Mouse (Mus musculus) lung, postnatal 0 days (tissue): ENCODE measurements around the gene Mast4. TPM values are rescaled to one million over a fixed set of nuclear protein-coding genes. Genes with fewer than 3 reads are reported as not detected.

Source experiments
- ATAC-seq: fragments of 200-750 bp; cut with Nextera tagmentation; 2 replicates; pipeline ENCODE4 v1.8.0; 2017; ENCODE audit warnings: moderate library complexity
- DNase-seq: peaks from one replicate; pipeline ENCODE4 v3.0.0-alpha.2; 2016; ENCODE audit warnings: low spot score
- H3K27ac ChIP-seq: fragments of 300-500 bp; sonication (generic); 2 replicates; pipeline ENCODE4 v1.5.1; 2014; ENCODE audit warnings: antibody characterized with exemption, mild to moderate bottlenecking, low read length, mixed read lengths
- H3K27me3 ChIP-seq: fragments of 300-500 bp; sonication (generic); replicated peaks from 2 replicates; pipeline ENCODE4 v1.6.1; 2014; ENCODE audit warnings: low read length, mixed read lengths; ENCODE audit not compliant: insufficient read depth
- H3K36me3 ChIP-seq: fragments of 300-500 bp; sonication (generic); 2 replicates; pipeline ENCODE4 v1.6.1; 2014; ENCODE audit warnings: low read length, mixed read lengths; ENCODE audit not compliant: insufficient read depth
- H3K4me1 ChIP-seq: fragments of 300-500 bp; sonication (generic); 2 replicates; pipeline ENCODE4 v1.6.1; 2014; ENCODE audit warnings: antibody characterized with exemption, low read depth, low read length, mixed read lengths; ENCODE audit not compliant: insufficient read depth
- H3K4me2 ChIP-seq: fragments of 300-500 bp; sonication (generic); replicated peaks from 2 replicates; pipeline ENCODE4 v1.6.1; 2014; ENCODE audit warnings: low read depth, mild to moderate bottlenecking, low read length, moderate library complexity, mixed read lengths
- H3K4me3 ChIP-seq: fragments of 300-500 bp; sonication (generic); 2 replicates; pipeline ENCODE4 v1.5.1; 2014; ENCODE audit warnings: low read depth, low read length
- H3K9ac ChIP-seq: fragments of 300-500 bp; sonication (generic); replicated peaks from 2 replicates; pipeline ENCODE4 v1.6.1; 2014; ENCODE audit warnings: low read depth, mild to moderate bottlenecking
- H3K9me3 ChIP-seq: fragments of 300-500 bp; sonication (generic); 2 replicates; pipeline ENCODE4 v1.6.1; 2016; ENCODE audit warnings: low read length, mixed read lengths
- CTCF ChIP-seq: IDR thresholded peaks from 2 replicates; pipeline ENCODE4 v1.5.1; 2016; ENCODE audit warnings: antibody characterized with exemption, mild to moderate bottlenecking
- EP300 ChIP-seq: IDR thresholded peaks from 2 replicates; pipeline ENCODE4 v1.6.1; 2016; ENCODE audit warnings: antibody characterized with exemption, mild to moderate bottlenecking, control low read depth
- WGBS: fragments of 180-500 bp; shearing (Covaris S2); extraction: QIAGEN DNeasy Blood & Tissue Kit; methylation state at CpG from one replicate; pipeline ENCODE4 v1.1.7; 2014; 5-methylcytosine and 5-hydroxymethylcytosine counted together
- polyA plus RNA-seq: library from polyadenylated mRNA; unstranded; fragments of >200 nt; fragmentation: Nextera tagmentation; extraction: Ambion mirVana; gene quantifications from 2 replicates; pipeline ENCODE4 v1.2.1, GENCODE M21; 2015

Gene Mast4
- polyA plus RNA-seq, 1 experiment from 2014 or later = 15.5 TPM

GRCm38 (mm10) chr13:102892783-102893182, 441.5 kb downstream of the Mast4 start:
- peaks cover 20% of the 10 kb centered on the region; the same call in 1 of the 2 replicates for H3K4me1 ChIP-seq
- TF ChIP-seq CTCF (no peak), EP300 (no peak)
- H3K4me3 ChIP-seq = no peak overlapping the region
- no peaks in the 10 kb centered on the region for H3K27me3 ChIP-seq
- no peaks in the 10 kb centered on the region for H3K9me3 ChIP-seq
- no peak overlapping the region for H3K27ac ChIP-seq
- DNase-seq (no peak), ATAC-seq (no peak)
- no peak overlapping the region for H3K9ac ChIP-seq
- no peak overlapping the region for H3K4me2 ChIP-seq
- no peaks in the 10 kb centered on the region for H3K36me3 ChIP-seq
- 65% methylated on average over 3 of the region's 3 CpGs for WGBS

GRCm38 (mm10) chr13:102889989-102890388, 444.3 kb downstream of the Mast4 start:
- Histone ChIP-seq H3K27me3 (no peaks in the 10 kb centered on the region), H3K36me3 (no peaks in the 10 kb centered on the region), H3K4me3 (no peak overlapping the region), H3K9me3 (no peaks in the 10 kb centered on the region), H3K4me1 (peaks cover 12% of the 10 kb centered on the region; the same call in 1 of the 2 replicates), H3K27ac (no peak overlapping the region), H3K9ac (no peak overlapping the region), H3K4me2 (no peak overlapping the region)
- DNase-seq (no peak), ATAC-seq (no peak)
- TF ChIP-seq EP300 (no peak), CTCF (no peak)
- 71% methylated on average over 10 of the region's 10 CpGs for WGBS

DNA sequence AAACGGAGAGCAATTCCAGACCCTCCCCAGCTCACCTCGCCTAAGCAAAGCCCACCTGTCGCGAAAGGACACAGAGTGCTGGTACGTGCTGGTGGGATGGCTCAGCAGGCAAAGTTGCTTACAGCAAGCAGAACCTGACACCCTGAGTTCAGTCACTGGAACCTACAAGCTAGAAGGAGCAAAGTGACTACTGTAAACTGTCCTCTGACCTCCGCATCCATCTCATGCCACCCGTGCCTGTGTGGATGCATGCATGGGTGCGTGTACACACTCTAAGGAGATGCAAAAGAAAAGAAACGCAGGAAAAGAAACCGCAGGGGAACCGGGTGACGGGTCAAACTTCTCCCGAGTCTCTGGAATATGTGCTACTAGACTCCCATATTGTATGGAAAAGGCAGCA, 444.8 kb downstream of the Mast4 start:
- Histone ChIP-seq H3K9ac (no peak overlapping the region), H3K27me3 (no peaks in the 10 kb centered on the region), H3K27ac (no peak overlapping the region), H3K4me3 (no peak overlapping the region), H3K4me2 (no peak overlapping the region), H3K9me3 (no peaks in the 10 kb centered on the region), H3K4me1 (peaks cover 8% of the 10 kb centered on the region; the same call in 1 of the 2 replicates), H3K36me3 (no peaks in the 10 kb centered on the region)
- no peak for TF ChIP-seq CTCF
- DNase-seq = no peak
- 75% methylated on average over 13 of the region's 13 CpGs for WGBS
- ATAC-seq = no peak

DNA sequence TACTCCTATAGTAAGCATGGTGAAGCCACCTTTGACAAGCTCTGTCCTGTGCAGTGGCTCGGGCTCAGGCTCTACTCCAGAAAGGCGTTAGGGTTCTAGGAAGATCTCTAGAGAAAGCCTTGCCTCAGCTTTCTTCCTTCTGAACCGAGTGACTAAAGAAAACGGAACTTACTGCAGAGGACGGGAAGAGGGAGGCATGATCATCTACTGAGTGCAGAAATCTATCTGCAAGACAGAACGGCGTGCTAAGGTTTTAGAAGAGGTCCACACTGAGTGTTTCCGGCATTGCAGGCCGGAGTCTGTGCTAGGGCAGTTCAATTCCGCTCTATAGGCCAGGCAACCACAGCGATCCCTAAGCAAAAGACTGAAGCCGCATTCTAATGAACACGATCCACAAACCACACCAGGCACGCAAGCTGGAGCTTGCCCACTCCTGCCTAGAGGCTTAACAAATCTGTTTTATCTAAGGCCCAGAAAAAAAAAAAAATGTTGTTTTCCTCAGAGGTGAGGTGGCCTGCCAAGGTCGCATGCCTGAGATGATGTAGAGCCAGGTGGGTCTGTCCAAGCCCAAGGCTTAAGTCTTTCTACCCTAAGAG, 445.3 kb downstream of the Mast4 start:
- peaks cover 2% of the 10 kb centered on the region; the same call in 1 of the 2 replicates for H3K4me1 ChIP-seq
- no peak overlapping the region for H3K4me3 ChIP-seq
- no peaks in the 10 kb centered on the region for H3K9me3 ChIP-seq
- H3K27me3 ChIP-seq = no peaks in the 10 kb centered on the region
- 0 out of 2 replicates have a peak overlapping the region, but pooled peaks have one; percentile 33 for H3K27ac ChIP-seq
- DNase-seq (no peak), ATAC-seq (no peak)
- TF ChIP-seq CTCF = no peak
- no peak for TF ChIP-seq EP300
- WGBS = 75% methylated on average over 15 of the region's 15 CpGs
- H3K4me2 ChIP-seq = no peak overlapping the region; the same call in 1 of the 2 replicates
- H3K36me3 ChIP-seq = no peaks in the 10 kb centered on the region
- no peak overlapping the region for H3K9ac ChIP-seq

DNA sequence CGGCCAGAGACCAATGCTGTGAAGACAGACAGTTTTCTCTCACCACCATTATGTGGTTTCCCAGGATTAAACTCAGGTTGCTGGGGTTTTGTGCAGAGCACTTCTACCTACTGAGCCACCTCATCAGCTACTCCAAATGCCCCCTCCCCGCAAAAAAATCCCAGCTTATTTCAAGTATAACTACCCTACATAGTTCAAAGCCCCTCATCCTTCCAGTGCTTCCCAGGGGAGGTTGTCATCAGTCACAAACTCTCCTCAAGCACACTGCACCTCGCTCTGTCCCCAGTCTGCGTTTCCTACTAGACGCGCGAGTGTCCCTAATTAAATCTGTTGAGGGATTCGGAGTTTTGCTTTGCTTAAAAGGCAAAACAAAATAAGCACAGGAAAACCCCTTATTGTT, 446.1 kb downstream of the Mast4 start:
- Histone ChIP-seq H3K27me3 (no peaks in the 10 kb centered on the region), H3K27ac (no peak overlapping the region), H3K9me3 (no peaks in the 10 kb centered on the region), H3K36me3 (no peaks in the 10 kb centered on the region), H3K4me2 (peak overlapping the region; percentile 2; the same call in 1 of the 2 replicates), H3K4me3 (no peak overlapping the region), H3K4me1 (no peaks in the 10 kb centered on the region), H3K9ac (no peak overlapping the region)
- ATAC-seq (no peak), DNase-seq (no peak)
- 79% methylated on average over 8 of the region's 8 CpGs for WGBS
- TF ChIP-seq CTCF (no peak), EP300 (no peak)

DNA sequence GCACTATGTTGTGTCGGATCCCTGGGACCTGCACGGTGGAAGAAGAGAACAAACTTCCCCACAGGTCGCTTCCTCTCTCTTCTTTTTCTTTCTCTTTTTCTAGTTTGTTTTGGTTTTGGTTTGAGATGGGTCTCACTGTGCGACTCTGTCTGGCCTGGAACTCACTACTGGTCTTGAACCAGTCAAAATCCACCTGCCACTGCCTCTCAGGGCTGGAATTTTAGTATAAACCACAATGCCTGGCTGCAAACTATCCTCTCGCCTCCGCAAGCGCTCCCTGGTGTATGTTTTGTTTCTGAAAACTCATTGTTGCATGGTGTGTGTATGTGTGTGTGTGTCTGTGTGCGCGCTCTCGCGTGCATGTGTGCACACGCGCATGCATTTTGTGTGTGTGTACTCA, 446.8 kb downstream of the Mast4 start:
- 96% methylated on average over 13 of the region's 13 CpGs for WGBS
- H3K4me2 ChIP-seq = no peak overlapping the region
- H3K4me1 ChIP-seq = no peaks in the 10 kb centered on the region
- no peak for TF ChIP-seq EP300
- TF ChIP-seq CTCF = no peak
- H3K9me3 ChIP-seq = no peaks in the 10 kb centered on the region
- H3K27me3 ChIP-seq = no peaks in the 10 kb centered on the region
- H3K9ac ChIP-seq = no peak overlapping the region
- ATAC-seq (no peak), DNase-seq (no peak)
- H3K36me3 ChIP-seq = no peaks in the 10 kb centered on the region
- no peak overlapping the region for H3K4me3 ChIP-seq
- H3K27ac ChIP-seq = no peak overlapping the region
